Mouse (Mus musculus): ENCODE measurements around the gene Pla2g7.

Pla2g7 gene

GRCm38 (mm10) chr17:43580456-43580855 lies 12.6 kb downstream of the Pla2g7 start:
- in situ Hi-C loops (cut with MseI, MboI), result no loop called here

- in situ Hi-C loops (cut with MseI, MboI), result no loop called here
Measured at GRCm38 (mm10) chr17:43581012-43581467, 13.1 kb downstream of the Pla2g7 start.

- in situ Hi-C loops (cut with MseI, MboI), result no loop called here
Measured at GRCm38 (mm10) chr17:43584771-43585170, 16.9 kb downstream of the Pla2g7 start.

- in situ Hi-C loops (cut with MseI, MboI), result no loop called here
Measured at GRCm38 (mm10) chr17:43587278-43587677, 19.4 kb downstream of the Pla2g7 start.

- in situ Hi-C loops (cut with MseI, MboI), result no loop called here
Measured at GRCm38 (mm10) chr17:43589750-43590149, 21.9 kb downstream of the Pla2g7 start.

GRCm38 (mm10) chr17:43590531-43590930 lies 22.6 kb downstream of the Pla2g7 start:
- in situ Hi-C loops (cut with MseI, MboI), result no loop called here

GRCm38 (mm10) chr17:43592296-43593291 lies 24.7 kb downstream of the Pla2g7 start:
- in situ Hi-C loops (cut with MseI, MboI), result no loop called here

- in situ Hi-C loops (cut with MseI, MboI), result no loop called here
Measured at GRCm38 (mm10) chr17:43597742-43598141, 29.8 kb downstream of the Pla2g7 start.

GRCm38 (mm10) chr17:43598706-43599105 lies 30.8 kb downstream of the Pla2g7 start:
- in situ Hi-C loops (cut with MseI, MboI), result no loop called here

- in situ Hi-C loops (cut with MseI, MboI), result loop anchor here (5.0 to 25.0 kb wide), 3 partner anchors 89 to 344 kb away; partner anchors contain the start of gene Adgrf1 (in 1 of the 2)
Measured at GRCm38 (mm10) chr17:43606704-43607103, 38.8 kb downstream of the Pla2g7 start.

GRCm38 (mm10) chr17:43611586-43611985 lies 43.7 kb downstream of the Pla2g7 start:
- in situ Hi-C loops (cut with MseI, MboI), result loop anchor here in 1 of 2 experiments (5.0 to 25.0 kb wide), 2 partner anchors 94 to 349 kb away; partner anchors contain the start of gene Adgrf1

GRCm38 (mm10) chr17:43612221-43612620 lies 44.3 kb downstream of the Pla2g7 start:
- in situ Hi-C loops (cut with MseI, MboI), result loop anchor here in 1 of 2 experiments (5.0 to 25.0 kb wide), 2 partner anchors 95 to 350 kb away; partner anchors contain the start of gene Adgrf1

GRCm38 (mm10) chr17:43619156-43619555 lies 51.3 kb downstream of the Pla2g7 start:
- in situ Hi-C loops (cut with MseI, MboI), result loop anchor here in 1 of 2 experiments (25.0 kb wide), 1 partner anchor 357 kb away; the partner anchor contains the start of gene Adgrf1

GRCm38 (mm10) chr17:43622076-43622475 lies 54.2 kb downstream of the Pla2g7 start:
- in situ Hi-C loops (cut with MseI, MboI), result loop anchor here in 1 of 2 experiments (25.0 kb wide), 1 partner anchor 360 kb away; the partner anchor contains the start of gene Adgrf1

GRCm38 (mm10) chr17:43628246-43628645 lies 60.3 kb downstream of the Pla2g7 start:
- in situ Hi-C loops (cut with MseI, MboI), result no loop called here

- in situ Hi-C loops (cut with MseI, MboI), result no loop called here
Measured at GRCm38 (mm10) chr17:43629026-43629495, 61.2 kb downstream of the Pla2g7 start.

- in situ Hi-C loops (cut with MseI, MboI), result no loop called here
Measured at GRCm38 (mm10) chr17:43629496-43630426, 61.9 kb downstream of the Pla2g7 start, which contains the start of gene Tdrd6. Gene Tdrd6 (minus strand): TSS chr17:43630299.

GRCm38 (mm10) chr17:43630427-43630760 lies 62.5 kb downstream of the Pla2g7 start:
- in situ Hi-C loops (cut with MseI, MboI), result no loop called here

- in situ Hi-C loops (cut with MseI, MboI), result no loop called here
Measured at GRCm38 (mm10) chr17:43637146-43637545, 69.2 kb downstream of the Pla2g7 start.

GRCm38 (mm10) chr17:43640825-43641224 lies 72.9 kb downstream of the Pla2g7 start:
- in situ Hi-C loops (cut with MseI, MboI), result no loop called here

- in situ Hi-C loops (cut with MseI, MboI), result no loop called here
Measured at GRCm38 (mm10) chr17:43643191-43643590, 75.3 kb downstream of the Pla2g7 start.
